Mouse (Mus musculus) liver, postnatal 0 days (tissue): ENCODE measurements around the gene Irf2bp1.

Experiments
- CTCF ChIP-seq: sonication (generic); IDR thresholded peaks from 2 replicates; pipeline ENCODE4 v1.5.1; 2016; ENCODE audit warnings: antibody characterized with exemption, low read depth
- EP300 ChIP-seq: IDR thresholded peaks from 2 replicates; pipeline ENCODE4 v1.6.1; 2016; ENCODE audit warnings: antibody characterized with exemption, low read depth, mild to moderate bottlenecking

DNA sequence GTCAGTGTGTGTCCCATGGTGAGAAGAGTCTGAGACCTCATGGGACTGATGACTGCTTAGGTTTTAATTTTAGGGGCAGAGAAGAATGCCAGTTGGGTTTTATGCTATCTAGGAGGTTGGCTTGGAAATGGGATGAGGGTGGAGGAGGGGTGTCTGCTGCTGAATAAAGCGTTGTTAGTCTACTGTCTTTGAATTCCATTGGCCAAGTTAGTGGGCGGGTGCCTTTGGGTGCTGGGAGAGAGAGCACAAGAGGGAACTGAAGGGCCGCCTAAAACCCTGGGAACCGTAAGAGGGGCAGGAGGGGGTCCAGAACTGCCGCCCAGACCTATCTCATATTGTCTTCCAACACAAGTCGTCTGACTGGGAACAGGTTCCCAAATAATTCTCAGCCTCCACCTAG, 15.1 kb upstream of the Irf2bp1 start:
- no peak for TF ChIP-seq CTCF
- TF ChIP-seq EP300, result no peak
